Mouse (Mus musculus) liver, adult 2 months (tissue): ENCODE results near the gene Sipa1l2. TPM values are rescaled to one million over a fixed set of nuclear protein-coding genes. Genes with fewer than 3 reads are reported as not detected.
"Not testable (repeated sequence)": the region's sequence is repeated elsewhere in the genome, so short reads cannot be mapped to it uniquely, and the experiment has no call there.

Experiments used
- DNase-seq: peaks from one replicate; pipeline ENCODE4 v3.0.0-alpha.2; 2011; ENCODE audit warnings: low read depth, low spot score; ENCODE audit errors: extremely low read depth
- H3K27ac ChIP-seq: fragments of 200-500 bp; replicated peaks from 2 replicates; pipeline ENCODE4 v1.5.1; 2012; ENCODE audit warnings: low read depth, mild to moderate bottlenecking, control low read depth, inconsistent platforms, low read length; ENCODE audit not compliant: insufficient read depth
- H3K27me3 ChIP-seq: fragments of 200-500 bp; 2 replicates; pipeline ENCODE4 v1.6.1; 2012; ENCODE audit warnings: mild to moderate bottlenecking, moderate library complexity, low read length, inconsistent platforms; ENCODE audit not compliant: control insufficient read depth, insufficient read depth
- H3K36me3 ChIP-seq: fragments of 200-500 bp; 2 replicates; pipeline ENCODE4 v1.6.1; 2012; ENCODE audit warnings: low read length, inconsistent platforms; ENCODE audit not compliant: control insufficient read depth, insufficient read depth
- H3K4me1 ChIP-seq: fragments of 200-500 bp; 2 replicates; pipeline ENCODE4 v1.6.1; 2011; ENCODE audit warnings: low read length; ENCODE audit not compliant: control insufficient read depth, insufficient read depth
- H3K4me3 ChIP-seq: fragments of 200-500 bp; 2 replicates; pipeline ENCODE4 v1.5.1; 2011; ENCODE audit warnings: low read depth, mild to moderate bottlenecking, control low read depth, low read length, moderate library complexity; ENCODE audit not compliant: insufficient read depth
- H3K79me2 ChIP-seq: fragments of 200-500 bp; 2 replicates; pipeline ENCODE4 v1.6.1; 2012; ENCODE audit warnings: inconsistent platforms, mild to moderate bottlenecking, low read length, moderate library complexity; ENCODE audit not compliant: control insufficient read depth, insufficient read depth
- H3K9ac ChIP-seq: fragments of 200-500 bp; 2 replicates; pipeline ENCODE4 v1.6.1; 2012; ENCODE audit warnings: low read depth, mild to moderate bottlenecking, control low read depth, inconsistent platforms, low read length
- CTCF ChIP-seq: fragments of 200-500 bp; IDR thresholded peaks from 2 replicates; pipeline ENCODE4 v1.5.1; 2011; ENCODE audit warnings: low read depth, low read length, control low read depth
- POLR2A ChIP-seq: fragments of 200-500 bp; IDR thresholded peaks from 2 replicates; pipeline ENCODE4 v1.6.1; 2011; ENCODE audit warnings: low read length, control low read depth; ENCODE audit not compliant: insufficient read depth; ENCODE audit errors: extremely low read depth
- WGBS: fragments of 180-500 bp; shearing (Covaris S2); methylation state at CpG from one replicate; pipeline ENCODE4 v1.1.7; 2018; 5-methylcytosine and 5-hydroxymethylcytosine counted together
- polyA plus RNA-seq: library from polyadenylated mRNA; depleted of rRNA; stranded (reverse); fragments of >200 nt; gene quantifications from 2 replicates; pipeline ENCODE4 v1.2.3, GENCODE M21; 2012
- total RNA-seq: library from RNA; depleted of rRNA; stranded (reverse); fragments of >200 nt; gene quantifications from 2 replicates; pipeline ENCODE4 v1.2.3, GENCODE M21; 2014

Gene Sipa1l2
- total and polyA plus RNA-seq, 2 experiments, result 1.5 to 2.5 TPM

DNA sequence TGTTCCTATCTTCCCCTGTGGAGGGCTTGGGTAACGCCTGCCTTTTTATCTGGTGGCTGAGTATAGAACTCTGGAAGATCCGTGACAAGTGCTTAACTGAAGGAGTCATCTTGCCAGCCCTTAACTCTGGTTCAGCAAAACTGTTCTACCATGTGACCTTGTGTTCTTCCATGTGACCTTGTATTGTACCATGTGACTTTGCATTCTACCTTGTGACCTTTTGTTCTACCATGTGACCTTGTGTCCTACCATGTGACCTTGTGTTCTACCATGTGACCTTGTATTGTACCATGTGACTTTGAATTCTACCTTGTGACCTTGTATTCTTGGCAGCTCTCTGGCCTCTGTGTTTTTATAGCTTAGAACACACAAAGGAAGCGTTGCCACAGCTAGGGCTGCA is 168.3 kb downstream of the Sipa1l2 start:
- Histone ChIP-seq H3K4me3 (no peak overlapping the region), H3K27ac (no peak overlapping the region; the same call in 1 of the 2 replicates), H3K27me3 (no peaks in the 10 kb centered on the region), H3K9ac (no peak overlapping the region), H3K79me2 (no peaks in the 10 kb centered on the region), H3K36me3 (no peaks in the 10 kb centered on the region), H3K4me1 (no peaks in the 10 kb centered on the region; the same call in 1 of the 2 replicates)
- peak; percentile 84 for DNase-seq
- WGBS, result 71% methylated on average over 3 of the region's 3 CpGs
- TF ChIP-seq CTCF (no peak), POLR2A (no peak)

DNA sequence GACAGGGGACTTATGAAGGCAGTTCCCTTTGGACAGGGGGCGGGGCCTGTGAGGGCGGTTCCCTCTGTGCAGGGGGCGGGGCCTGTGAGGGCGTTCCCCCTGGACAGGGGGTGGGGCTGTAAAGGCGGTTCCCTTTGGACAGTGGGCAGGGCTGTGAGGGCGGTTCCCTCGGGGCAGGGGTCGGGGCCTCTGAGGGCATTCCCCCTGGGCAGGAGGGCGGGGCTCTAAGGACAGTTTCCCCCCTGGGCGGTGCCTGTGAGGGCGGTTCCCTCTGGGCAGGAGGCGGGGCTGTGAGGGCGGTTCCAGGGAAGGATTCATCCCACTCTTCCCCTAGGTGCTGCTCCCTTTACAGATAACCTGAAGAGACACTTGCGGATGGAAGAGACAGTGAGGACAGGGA is 171.6 kb downstream of the Sipa1l2 start:
- 71% methylated on average over 11 of the region's 14 CpGs for WGBS
- no peak overlapping the region for H3K27ac ChIP-seq
- no peaks in the 10 kb centered on the region for H3K36me3 ChIP-seq
- DNase-seq, result no peak
- no peaks in the 10 kb centered on the region; the same call in 1 of the 2 replicates for H3K4me1 ChIP-seq
- no peaks in the 10 kb centered on the region for H3K27me3 ChIP-seq
- no peak overlapping the region for H3K9ac ChIP-seq
- H3K79me2 ChIP-seq, result no peaks in the 10 kb centered on the region
- no peak overlapping the region for H3K4me3 ChIP-seq
- TF ChIP-seq CTCF (no peak), POLR2A (no peak)

GRCm38 (mm10) chr8:125395682-125396081 is 173.9 kb downstream of the Sipa1l2 start:
- not testable (repeated sequence) for H3K4me1 ChIP-seq, H3K36me3 ChIP-seq, H3K9ac ChIP-seq, DNase-seq, H3K4me3 ChIP-seq, H3K27ac ChIP-seq, H3K79me2 ChIP-seq, H3K27me3 ChIP-seq
- WGBS, result 92% methylated on average over 8 of the region's 8 CpGs

DNA sequence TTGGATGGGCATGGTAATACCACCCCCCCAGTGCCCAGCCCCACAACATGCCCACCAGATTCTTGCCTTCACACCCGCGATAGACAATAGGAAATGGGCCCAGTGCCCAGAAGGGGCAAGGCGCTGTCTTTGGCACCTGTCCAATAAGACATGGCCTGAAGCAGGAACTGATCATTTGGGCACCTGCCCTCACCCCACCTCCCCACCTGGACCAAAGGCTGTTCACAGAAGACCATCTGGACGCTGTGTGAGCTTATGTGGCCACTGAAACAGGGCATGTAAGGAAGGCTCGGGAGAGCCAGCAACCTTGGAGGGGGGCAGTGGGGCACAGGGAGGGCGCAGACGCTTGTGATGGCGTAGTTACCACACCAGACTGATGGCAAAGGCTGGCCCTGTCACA is 174.6 kb downstream of the Sipa1l2 start:
- H3K9ac ChIP-seq, result no peak overlapping the region
- H3K4me1 ChIP-seq, result no peaks in the 10 kb centered on the region
- no peak for DNase-seq
- no peak overlapping the region for H3K27ac ChIP-seq
- H3K4me3 ChIP-seq, result no peak overlapping the region
- TF ChIP-seq POLR2A, result no peak
- no peak for TF ChIP-seq CTCF
- H3K27me3 ChIP-seq, result no peaks in the 10 kb centered on the region
- WGBS, result 83% methylated on average over 8 of the region's 8 CpGs
- no peaks in the 10 kb centered on the region for H3K36me3 ChIP-seq
- no peaks in the 10 kb centered on the region for H3K79me2 ChIP-seq

- DNase-seq, result no peak
- H3K27ac ChIP-seq, result no peak overlapping the region
- no peaks in the 10 kb centered on the region for H3K27me3 ChIP-seq
- H3K79me2 ChIP-seq, result no peaks in the 10 kb centered on the region
- 74% methylated on average over 7 of the region's 7 CpGs for WGBS
- no peaks in the 10 kb centered on the region for H3K4me1 ChIP-seq
- no peaks in the 10 kb centered on the region for H3K36me3 ChIP-seq
- TF ChIP-seq CTCF (no peak), POLR2A (no peak)
- no peak overlapping the region for H3K9ac ChIP-seq
- H3K4me3 ChIP-seq, result no peak overlapping the region
Measured at GRCm38 (mm10) chr8:125391685-125392084, 177.9 kb downstream of the Sipa1l2 start.

DNA sequence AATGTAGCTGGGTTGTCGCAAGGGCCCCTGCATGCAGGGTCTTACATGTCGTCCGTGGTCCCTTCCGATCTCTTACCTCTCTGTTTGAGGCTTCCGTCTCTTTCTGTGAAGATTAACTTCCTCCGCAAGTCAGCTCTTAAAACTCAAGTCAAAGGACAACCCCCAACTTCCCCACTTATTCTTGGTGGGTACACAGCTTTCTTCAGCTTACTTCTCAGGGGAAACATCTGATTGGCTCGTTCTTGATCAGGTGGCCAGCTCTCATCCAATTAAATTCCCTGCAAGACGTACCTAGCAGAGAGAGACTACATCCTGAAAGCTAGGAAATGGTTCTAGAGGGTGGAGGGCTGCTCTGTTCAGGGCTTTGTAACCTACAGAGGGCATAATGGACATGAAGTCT is 178.3 kb downstream of the Sipa1l2 start:
- no peak for DNase-seq
- Histone ChIP-seq H3K27ac (no peak overlapping the region), H3K4me3 (no peak overlapping the region), H3K36me3 (no peaks in the 10 kb centered on the region), H3K4me1 (no peaks in the 10 kb centered on the region), H3K9ac (no peak overlapping the region), H3K27me3 (no peaks in the 10 kb centered on the region), H3K79me2 (no peaks in the 10 kb centered on the region)
- no peak for TF ChIP-seq POLR2A
- no peak for TF ChIP-seq CTCF
- 86% methylated on average over 8 of the region's 8 CpGs for WGBS
